Mouse (Mus musculus): ENCODE measurements at regions not wholly inside any gene's neighbourhood (a gene's known extent, or its start where the extent isn't known, plus 50 kb on each side); places are given as distances from the start of the nearest gene placed in this dataset.
A peak's percentile ranks its signal among the peaks of the same experiment; 100 is the strongest.

GRCm38 (mm10) chr9:113496176-113496732 lies 211.8 kb downstream of the Pdcd6ip start:
- no peak for DNase-seq (ENCODE audit: low spot score in 2 of 2)

GRCm38 (mm10) chr9:113488651-113489050 lies 219.4 kb downstream of the Pdcd6ip start:
- DNase-seq (ENCODE audit: low spot score in 2 of 2) = no peak

DNA sequence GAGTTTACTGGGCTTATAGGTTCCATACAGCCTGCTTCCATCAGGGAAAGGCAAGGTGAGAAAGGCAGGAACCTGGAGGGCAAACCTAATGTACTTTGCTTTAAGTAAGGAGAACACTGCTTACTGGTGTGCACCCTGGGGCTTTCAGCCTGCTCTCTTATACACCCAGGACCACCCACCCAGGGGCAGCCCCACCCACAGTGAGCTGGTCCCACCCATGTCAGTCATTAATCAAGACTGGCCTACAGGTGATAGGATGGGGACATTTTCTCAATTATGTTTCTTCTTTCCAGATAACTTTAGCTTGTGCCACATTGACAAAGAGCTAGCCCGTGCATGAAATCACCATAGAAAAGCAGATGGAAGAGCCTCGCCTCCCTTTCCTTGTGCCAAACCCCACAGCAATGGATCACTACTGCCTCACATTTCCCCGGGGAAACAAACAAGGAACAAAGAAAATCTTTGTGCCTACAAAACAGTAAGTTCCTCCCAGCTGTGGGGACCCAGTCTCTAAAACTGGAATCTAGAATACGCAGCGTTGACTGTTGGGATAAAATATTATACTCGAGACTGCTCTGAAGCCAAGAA lies 221.5 kb downstream of the Pdcd6ip start:
- no peak for DNase-seq (ENCODE audit: low spot score in 2 of 2)

GRCm38 (mm10) chr9:113479897-113480296 lies 228.2 kb downstream of the Pdcd6ip start:
- no peak for DNase-seq (ENCODE audit: low spot score in 2 of 2)

DNA sequence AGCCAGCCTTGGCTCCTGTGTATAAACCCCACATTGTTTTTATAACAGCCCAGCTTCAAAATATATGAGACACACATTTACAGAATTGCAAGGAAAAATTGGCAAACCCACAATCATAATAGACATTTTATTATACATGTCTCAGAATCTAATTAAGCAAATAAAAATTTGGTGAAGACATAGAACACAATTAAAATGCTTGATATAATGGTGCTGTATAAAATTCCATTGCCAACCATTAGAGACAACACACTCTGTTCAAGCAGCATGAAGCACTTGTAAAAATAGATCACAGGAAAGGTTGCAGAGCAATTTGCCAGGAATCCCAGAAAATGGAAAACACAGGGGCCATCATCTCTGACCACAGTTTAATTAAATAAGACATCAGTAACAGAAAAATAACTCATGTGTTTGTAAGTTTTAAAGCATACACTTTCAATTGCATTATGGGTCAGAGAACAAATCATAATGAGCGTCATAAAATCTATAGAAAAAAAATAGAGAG lies 229.2 kb downstream of the Pdcd6ip start:
- no peak for DNase-seq (ENCODE audit: low spot score in 2 of 2)

DNA sequence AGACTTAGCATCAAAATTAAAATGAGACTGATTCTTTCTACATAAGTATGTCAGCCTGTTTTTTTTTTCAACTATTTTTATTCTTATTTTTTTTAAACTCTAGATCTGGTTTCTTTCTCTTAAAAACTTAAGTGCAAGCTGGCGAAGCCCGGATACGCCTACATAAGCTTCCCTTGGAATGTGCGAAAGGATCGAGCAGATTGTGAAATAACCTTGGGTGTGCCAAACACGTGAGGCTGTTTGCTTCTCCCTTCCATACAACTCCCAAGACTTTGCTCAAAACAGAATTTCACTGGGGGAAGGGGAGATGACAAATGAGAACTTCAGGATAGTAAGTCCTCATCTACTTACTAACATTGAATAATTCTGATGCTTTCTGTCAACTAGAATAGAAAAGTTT lies 236.3 kb downstream of the Pdcd6ip start:
- no peak for DNase-seq (ENCODE audit: low spot score in 2 of 2)

GRCm38 (mm10) chr9:113462888-113463287 lies 245.2 kb downstream of the Pdcd6ip start:
- no peak for DNase-seq (ENCODE audit: low spot score in 2 of 2)

DNA sequence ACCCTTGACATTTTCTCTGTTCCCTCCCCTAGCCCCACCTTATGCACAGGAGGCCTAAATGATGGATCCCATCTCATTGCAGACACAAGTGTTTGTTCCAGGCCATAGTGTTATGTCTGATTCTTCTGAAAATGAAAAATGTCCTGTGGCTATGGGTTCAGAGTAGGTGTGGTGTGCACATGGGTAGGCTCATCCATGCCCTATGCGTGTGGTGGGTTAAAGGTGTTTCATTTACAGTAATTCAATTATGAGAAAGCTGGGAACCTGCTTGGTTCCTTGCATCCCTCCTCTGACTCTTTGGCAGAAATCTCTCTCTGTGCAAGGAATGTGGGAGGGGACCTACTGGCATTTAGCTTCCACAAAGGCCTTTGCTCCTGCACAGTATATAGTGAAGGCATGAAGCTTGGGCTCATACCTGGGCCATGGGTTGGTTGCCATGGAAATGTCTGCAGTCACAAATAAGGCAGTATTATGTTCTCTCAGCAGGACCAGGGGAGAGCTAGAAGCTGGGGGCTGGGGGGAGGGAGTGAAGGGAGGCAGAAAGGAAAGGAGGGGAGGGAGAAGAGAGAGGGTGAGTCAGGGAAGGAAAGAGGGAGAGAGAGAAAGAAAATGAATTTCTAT lies 245.7 kb downstream of the Pdcd6ip start:
- no peak for DNase-seq (ENCODE audit: low spot score in 2 of 2)

DNA sequence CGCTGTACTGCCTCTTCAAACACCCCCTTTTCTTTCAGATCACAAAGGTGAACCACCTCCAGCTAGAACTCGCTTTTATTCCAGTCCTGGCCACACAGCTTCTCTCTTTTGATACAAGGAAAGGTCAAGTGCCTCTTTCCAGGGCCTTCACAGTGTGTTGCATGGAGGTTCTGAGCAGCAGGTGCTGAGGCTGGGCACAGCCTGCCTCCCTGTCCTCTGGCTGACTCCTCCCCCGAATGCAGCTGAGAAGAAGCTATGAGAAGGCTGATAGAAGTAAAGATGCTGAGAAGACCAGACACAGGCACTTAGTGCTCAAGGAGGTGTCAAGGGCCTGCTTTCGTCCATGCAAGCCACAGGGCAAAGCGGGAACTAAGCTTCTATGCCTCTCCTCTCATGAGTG lies 248.2 kb downstream of the Pdcd6ip start:
- no peak for DNase-seq (ENCODE audit: low spot score in 2 of 2)

DNA sequence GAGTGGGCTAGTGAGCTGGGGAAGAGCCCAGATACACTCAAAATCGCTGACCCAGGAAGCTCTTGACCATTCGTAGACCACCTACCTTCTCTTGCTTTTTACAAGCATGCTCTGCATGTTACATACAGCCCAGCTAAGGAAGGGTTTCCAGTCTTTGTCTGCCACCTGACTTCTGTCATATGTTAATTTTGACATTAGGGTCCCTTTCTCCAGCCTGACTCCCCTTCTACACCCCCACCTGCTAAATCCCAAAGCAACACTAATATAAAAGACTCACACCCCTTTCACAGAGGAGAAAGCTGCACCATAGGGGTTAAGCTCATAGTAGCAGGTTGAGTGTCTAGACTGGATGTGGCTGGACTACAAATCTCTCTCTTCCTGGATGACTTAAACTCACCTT lies 248.8 kb downstream of the Pdcd6ip start:
- no peak for DNase-seq (ENCODE audit: low spot score in 2 of 2)

- no peak for DNase-seq (ENCODE audit: low spot score in 2 of 2)
Observed at GRCm38 (mm10) chr9:113458741-113459154, 249.3 kb downstream of the Pdcd6ip start.

DNA sequence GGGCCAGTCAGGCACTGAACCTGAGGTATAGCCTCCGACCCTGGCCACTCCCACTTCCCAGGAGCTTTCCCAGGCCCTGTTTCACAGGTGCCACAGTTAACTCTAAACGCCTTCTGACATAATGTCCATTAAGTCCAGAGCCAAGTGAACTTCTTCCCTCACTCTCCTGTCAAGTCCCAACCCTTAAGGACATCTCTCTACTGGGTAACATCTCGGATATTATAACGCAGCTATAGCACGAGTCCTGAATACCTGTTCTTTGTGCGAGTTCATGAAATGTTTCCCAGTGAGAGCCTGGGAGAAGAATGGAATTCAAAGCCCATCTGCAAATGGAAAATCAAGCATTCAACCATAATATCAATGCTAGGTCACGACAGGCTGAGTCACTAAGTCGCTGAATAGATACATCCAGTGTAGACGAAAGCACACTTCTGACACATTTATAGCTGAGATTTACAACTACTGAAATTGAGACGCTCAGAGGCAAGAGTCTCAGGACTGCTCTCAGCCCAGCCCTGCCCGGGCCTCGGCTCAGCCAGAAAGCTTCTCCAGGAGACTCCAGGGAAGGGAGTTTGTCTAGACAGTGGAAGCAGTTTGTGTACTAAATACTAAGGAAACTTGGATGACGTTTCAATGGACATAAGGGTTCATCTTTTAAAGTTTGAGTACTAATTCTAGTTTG lies 250.7 kb downstream of the Pdcd6ip start:
- no peak for DNase-seq (ENCODE audit: low spot score in 2 of 2)

GRCm38 (mm10) chr9:113455577-113455976 lies 252.5 kb downstream of the Pdcd6ip start:
- no peak for DNase-seq (ENCODE audit: low spot score in 2 of 2)

GRCm38 (mm10) chr9:113453231-113453630 lies 254.8 kb downstream of the Pdcd6ip start:
- no peak for DNase-seq (ENCODE audit: low spot score in 2 of 2)

GRCm38 (mm10) chr9:113441770-113442411 lies 266.2 kb downstream of the Pdcd6ip start:
- peak; percentile 5 to 55 for DNase-seq (ENCODE audit: low spot score in 2 of 2)

- no peak for DNase-seq (ENCODE audit: low spot score in 2 of 2)
Observed at GRCm38 (mm10) chr9:113438394-113438793, 269.7 kb downstream of the Pdcd6ip start.

- no peak for DNase-seq (ENCODE audit: low spot score in 2 of 2)
Observed at GRCm38 (mm10) chr9:113435921-113436320, 272.1 kb downstream of the Pdcd6ip start.

DNA sequence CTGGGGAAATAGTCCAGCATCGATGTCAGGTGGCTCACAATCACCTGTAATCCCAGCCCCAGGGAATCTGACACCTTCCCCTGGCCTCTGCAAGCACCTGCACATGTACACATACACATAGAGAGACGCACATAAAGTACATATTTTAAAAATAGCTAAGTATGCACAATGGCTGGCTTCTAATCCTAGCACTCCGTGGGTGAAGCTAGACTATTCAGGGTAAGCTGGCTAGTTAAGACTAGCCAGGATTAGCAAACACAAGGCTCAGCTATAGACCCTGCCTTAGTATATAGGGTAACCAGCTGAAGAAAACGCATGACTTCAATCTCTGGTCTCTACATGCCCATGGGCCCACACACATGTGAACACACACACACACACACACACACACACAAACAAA lies 274.6 kb downstream of the Pdcd6ip start:
- no peak for DNase-seq (ENCODE audit: low spot score in 2 of 2)

DNA sequence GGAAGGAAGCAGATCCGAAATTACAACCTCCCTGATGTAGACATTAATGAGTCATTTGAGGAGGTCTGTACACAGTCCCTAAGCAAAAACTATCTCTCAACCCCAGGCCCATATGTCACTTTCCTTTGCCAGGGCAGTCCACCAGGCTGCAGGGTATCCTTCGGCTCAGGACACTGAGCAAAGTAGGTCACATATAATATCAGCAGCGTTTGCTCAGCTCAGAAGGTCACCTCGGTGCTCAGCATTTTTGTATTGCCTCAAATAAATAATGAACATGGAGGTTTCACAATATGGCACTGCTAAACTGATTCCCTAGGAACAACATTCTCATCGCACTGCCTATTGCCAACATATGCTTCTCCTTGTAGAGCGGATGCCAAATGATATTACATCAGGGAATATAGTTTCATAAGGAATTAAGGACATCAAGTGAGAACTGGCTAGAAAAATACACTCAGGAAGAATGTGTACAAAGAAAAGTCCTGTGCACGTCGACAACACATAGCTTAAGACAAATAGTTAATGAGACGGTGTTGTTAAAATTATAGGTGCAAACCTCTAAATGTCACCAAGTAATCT lies 275.4 kb downstream of the Pdcd6ip start:
- DNase-seq (ENCODE audit: low spot score in 2 of 2) = no peak

DNA sequence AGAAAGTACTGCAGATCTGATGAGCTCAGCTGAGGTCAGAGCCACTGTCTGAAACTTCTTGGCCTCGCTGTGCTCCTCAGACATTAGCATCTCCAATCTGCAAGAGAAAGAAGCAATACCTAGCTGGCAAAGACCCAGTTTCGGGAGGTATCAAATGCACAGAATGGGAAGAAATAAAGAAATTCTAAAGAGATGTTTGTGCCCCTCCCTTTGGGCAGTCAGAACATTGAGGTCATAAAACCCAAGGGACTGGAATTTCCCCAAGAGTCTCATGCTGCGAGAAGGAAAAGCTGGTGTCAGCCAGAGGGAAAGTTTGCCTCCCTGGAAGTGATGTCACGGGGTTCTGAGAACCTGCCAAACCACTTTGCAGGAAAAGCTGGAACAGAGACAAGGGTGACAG lies 277.6 kb downstream of the Pdcd6ip start:
- no peak for DNase-seq (ENCODE audit: low spot score in 2 of 2)

- no peak for DNase-seq (ENCODE audit: low spot score in 2 of 2)
Observed at GRCm38 (mm10) chr9:113427281-113427680, 280.8 kb downstream of the Pdcd6ip start.

- no peak for DNase-seq (ENCODE audit: low spot score in 2 of 2)
Observed at GRCm38 (mm10) chr9:113426324-113426723, 281.7 kb downstream of the Pdcd6ip start.
